Mouse (Mus musculus) megakaryocyte, embryonic 14.5 days (primary cell): ENCODE results near the gene Ramp3.

Experiments used
- FLI1 ChIP-seq: IDR thresholded peaks from 2 replicates; pipeline ENCODE4 v1.6.1; 2012; ENCODE audit warnings: low read length, inconsistent platforms, mixed read lengths
- GATA1 ChIP-seq: IDR thresholded peaks from 3 replicates; pipeline ENCODE4 v1.6.1; 2012; ENCODE audit warnings: mixed read lengths, low read length, inconsistent platforms, borderline replicate concordance

GRCm38 (mm10) chr11:6698281-6698680, 40.0 kb downstream of the Ramp3 start:
- TF ChIP-seq GATA1: no peak
- TF ChIP-seq FLI1: no peak
